Mouse (Mus musculus): Measurements from ENCODE around the gene Ehd4. TPM values are rescaled to one million over a fixed set of nuclear protein-coding genes. Genes with fewer than 3 reads are reported as not detected.

Gene Ehd4
- total RNA-seq, 2 experiments from 2014 or later = 7.6 to 7.7 TPM

GRCm38 (mm10) chr2:120142336-120142735, 12.1 kb downstream of the Ehd4 start:
- no peak for DNase-seq

- no peak for DNase-seq
Measured at GRCm38 (mm10) chr2:120141671-120142070, 12.7 kb downstream of the Ehd4 start.

GRCm38 (mm10) chr2:120140326-120140725, 14.1 kb downstream of the Ehd4 start:
- DNase-seq = no peak

GRCm38 (mm10) chr2:120139091-120139490, 15.3 kb downstream of the Ehd4 start:
- DNase-seq = no peak

GRCm38 (mm10) chr2:120137281-120137680, 17.1 kb downstream of the Ehd4 start:
- no peak for DNase-seq

- no peak for DNase-seq
Measured at GRCm38 (mm10) chr2:120134453-120135075, 19.8 kb downstream of the Ehd4 start.

GRCm38 (mm10) chr2:120131881-120132280, 22.5 kb downstream of the Ehd4 start:
- no peak for DNase-seq

GRCm38 (mm10) chr2:120129252-120129908, 25.0 kb downstream of the Ehd4 start:
- no peak for DNase-seq

- no peak for DNase-seq
Measured at GRCm38 (mm10) chr2:120128611-120129051, 25.8 kb downstream of the Ehd4 start.

- DNase-seq = no peak
Measured at GRCm38 (mm10) chr2:120128011-120128410, 26.4 kb downstream of the Ehd4 start.

GRCm38 (mm10) chr2:120126901-120127300, 27.5 kb downstream of the Ehd4 start:
- no peak for DNase-seq

- DNase-seq = no peak
Measured at GRCm38 (mm10) chr2:120126408-120126807, 28.0 kb downstream of the Ehd4 start.

GRCm38 (mm10) chr2:120125461-120125860, 28.9 kb downstream of the Ehd4 start:
- DNase-seq = no peak

- no peak for DNase-seq
Measured at GRCm38 (mm10) chr2:120124946-120125345, 29.5 kb downstream of the Ehd4 start.

GRCm38 (mm10) chr2:120124096-120124495, 30.3 kb downstream of the Ehd4 start:
- no peak for DNase-seq

- DNase-seq = no peak
Measured at GRCm38 (mm10) chr2:120122983-120123382, 31.4 kb downstream of the Ehd4 start.

- DNase-seq = no peak
Measured at GRCm38 (mm10) chr2:120117346-120117745, 37.1 kb downstream of the Ehd4 start.

- DNase-seq = no peak
Measured at GRCm38 (mm10) chr2:120116362-120116761, 38.0 kb downstream of the Ehd4 start.

- DNase-seq = no peak
Measured at GRCm38 (mm10) chr2:120114977-120115376, 39.4 kb downstream of the Ehd4 start.

GRCm38 (mm10) chr2:120113963-120114362, 40.4 kb downstream of the Ehd4 start:
- DNase-seq = no peak

GRCm38 (mm10) chr2:120113476-120113875, 40.9 kb downstream of the Ehd4 start:
- DNase-seq = no peak

- DNase-seq = no peak
Measured at GRCm38 (mm10) chr2:120111596-120111995, 42.8 kb downstream of the Ehd4 start.

GRCm38 (mm10) chr2:120111172-120111571, 43.2 kb downstream of the Ehd4 start:
- DNase-seq = no peak

- DNase-seq = no peak
Measured at GRCm38 (mm10) chr2:120108077-120108476, 46.3 kb downstream of the Ehd4 start.

All from layer of hippocampus, postnatal 36 days (tissue).